Mouse (Mus musculus) liver, embryonic 11.5 days (tissue): ENCODE measurements around the gene Ermard. TPM values are rescaled to one million over a fixed set of nuclear protein-coding genes. Genes with fewer than 3 reads are reported as not detected.

Experiments
- ATAC-seq: fragments of 200-750 bp; cut with Nextera tagmentation; replicated peaks from 2 replicates; pipeline ENCODE4 v1.8.0; 2017; ENCODE audit warnings: moderate number of reproducible peaks, mild to moderate bottlenecking, moderate TSS enrichment, moderate library complexity; ENCODE audit not compliant: low FRiP score
- DNase-seq: peaks from one replicate; pipeline ENCODE4 v3.0.0-alpha.2; 2017; ENCODE audit warnings: low spot score
- H3K27ac ChIP-seq: fragments of 300-500 bp; sonication (generic); 2 replicates; pipeline ENCODE4 v1.5.1; 2014; ENCODE audit warnings: mild to moderate bottlenecking, low read depth, low read length, control low read depth
- H3K27me3 ChIP-seq: fragments of 300-500 bp; sonication (generic); replicated peaks from 2 replicates; pipeline ENCODE4 v1.6.1; 2014; ENCODE audit warnings: low read length, mixed read lengths; ENCODE audit not compliant: control insufficient read depth, insufficient read depth
- H3K36me3 ChIP-seq: fragments of 300-500 bp; sonication (generic); 2 replicates; pipeline ENCODE4 v1.6.1; 2014; ENCODE audit warnings: mild to moderate bottlenecking, low read length, moderate library complexity, mixed read lengths; ENCODE audit not compliant: control insufficient read depth, insufficient read depth
- H3K4me1 ChIP-seq: fragments of 300-500 bp; sonication (generic); replicated peaks from 2 replicates; pipeline ENCODE4 v1.6.1; 2014; ENCODE audit warnings: low read length, mixed read lengths; ENCODE audit not compliant: control insufficient read depth, insufficient read depth
- H3K4me2 ChIP-seq: fragments of 300-500 bp; sonication (generic); 2 replicates; pipeline ENCODE4 v1.6.1; 2014; ENCODE audit warnings: mild to moderate bottlenecking, control low read depth, moderate library complexity
- H3K4me3 ChIP-seq: fragments of 300-500 bp; sonication (generic); 2 replicates; pipeline ENCODE4 v1.5.1; 2014; ENCODE audit warnings: low read depth, low read length, control low read depth
- H3K9ac ChIP-seq: fragments of 300-500 bp; sonication (generic); 2 replicates; pipeline ENCODE4 v1.6.1; 2014; ENCODE audit warnings: low read depth, low read length, control low read depth
- H3K9me3 ChIP-seq: fragments of 300-500 bp; sonication (generic); 2 replicates; pipeline ENCODE4 v1.6.1; 2016; ENCODE audit warnings: low read length, inconsistent platforms, mixed read lengths; ENCODE audit not compliant: control insufficient read depth
- WGBS: fragments of 180-500 bp; shearing (Covaris S2); extraction: QIAGEN DNeasy Blood & Tissue Kit; methylation state at CpG from one replicate; pipeline ENCODE4 v1.1.7; 2014; 5-methylcytosine and 5-hydroxymethylcytosine counted together
- polyA plus RNA-seq: library from polyadenylated mRNA; unstranded; fragments of >200 nt; fragmentation: Nextera tagmentation; extraction: Ambion mirVana; gene quantifications from 2 replicates; pipeline ENCODE4 v1.2.1, GENCODE M21; 2014

The Ermard gene
- polyA plus RNA-seq, 1 experiment from 2014 or later: 73.1 TPM

DNA sequence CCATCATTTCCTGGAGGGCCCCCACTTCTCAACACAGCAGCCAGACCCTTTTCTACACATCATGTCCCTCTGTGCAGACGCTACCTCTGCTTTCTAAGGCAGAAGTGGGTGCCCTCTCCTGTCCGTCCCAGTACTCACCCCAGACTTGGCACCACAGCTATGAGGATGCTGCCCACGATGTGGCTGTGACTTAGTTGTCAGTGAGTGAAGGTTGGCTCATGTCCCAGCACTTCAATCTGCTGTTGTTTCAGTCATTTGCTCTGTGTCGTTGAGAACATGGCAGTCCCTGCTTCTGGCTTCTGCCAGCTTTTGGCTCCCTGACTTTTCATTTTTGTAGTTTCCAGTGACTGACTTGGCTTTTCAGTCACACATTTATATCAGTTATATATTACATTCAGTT is 14.9 kb downstream of the Ermard start:
- Histone ChIP-seq H3K36me3 (peaks cover 3% of the 10 kb centered on the region; the same call in 1 of the 2 replicates), H3K27ac (no peak overlapping the region), H3K4me1 (peaks cover 7% of the 10 kb centered on the region; the same call in 1 of the 2 replicates), H3K4me3 (no peak overlapping the region), H3K27me3 (no peaks in the 10 kb centered on the region), H3K9ac (no peak overlapping the region), H3K4me2 (no peak overlapping the region), H3K9me3 (no peaks in the 10 kb centered on the region)
- ATAC-seq (no peak), DNase-seq (peak; percentile 18)
- WGBS: 77% methylated on average over 4 of the region's 4 CpGs

DNA sequence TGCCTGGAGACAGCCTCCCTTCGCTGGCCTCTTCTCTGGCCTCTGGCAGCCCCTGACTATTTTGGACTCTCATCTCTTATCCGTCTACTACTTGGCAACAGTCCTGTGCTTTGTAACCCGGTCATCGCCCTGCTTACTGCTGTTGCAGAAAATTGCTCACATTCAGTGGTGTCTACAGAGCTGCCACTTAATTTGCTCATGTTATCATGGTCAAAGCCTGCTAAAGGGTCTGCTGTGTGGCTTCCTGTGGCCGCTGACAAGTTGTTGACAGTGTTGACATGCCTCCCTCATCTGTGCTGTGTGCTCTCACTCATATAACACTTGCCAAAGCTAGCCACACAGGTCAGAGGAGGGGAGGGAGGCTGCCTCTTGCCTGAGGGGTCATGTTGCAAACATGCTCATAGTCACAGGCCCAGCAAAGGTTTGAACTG is 17.2 kb downstream of the Ermard start:
- Histone ChIP-seq H3K4me2 (no peak overlapping the region), H3K36me3 (peaks cover 5% of the 10 kb centered on the region), H3K27me3 (no peaks in the 10 kb centered on the region), H3K4me1 (peaks cover 7% of the 10 kb centered on the region; the same call in 1 of the 2 replicates), H3K4me3 (no peak overlapping the region), H3K9me3 (no peaks in the 10 kb centered on the region), H3K9ac (no peak overlapping the region), H3K27ac (peak overlapping the region; percentile 16; the same call in 1 of the 2 replicates)
- 74% methylated on average over 5 of the region's 5 CpGs for WGBS
- DNase-seq (peak; percentile 29), ATAC-seq (peak; percentile 42; the same call in 1 of the 2 replicates)

DNA sequence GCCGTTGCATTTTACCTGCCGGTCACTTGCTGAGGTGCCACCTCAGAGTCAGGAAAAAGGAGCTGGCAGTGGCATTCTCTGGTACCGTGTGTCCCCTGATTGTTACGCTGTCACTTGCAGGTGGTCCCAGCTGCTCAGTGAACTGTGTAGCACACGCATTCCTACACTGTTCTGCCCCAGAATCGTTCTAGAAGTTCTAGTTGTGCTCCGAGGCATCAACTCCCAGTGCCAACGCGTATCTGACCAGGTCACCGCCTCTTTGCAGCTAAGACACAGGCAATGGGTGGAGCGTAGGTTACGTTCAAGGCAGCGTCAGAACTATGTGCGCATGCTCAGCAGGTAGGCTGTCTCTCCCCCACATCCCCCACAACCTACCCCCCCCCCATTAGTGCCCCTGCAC is 18.6 kb downstream of the Ermard start:
- ATAC-seq: no peak
- Histone ChIP-seq H3K27ac (no peak overlapping the region), H3K4me2 (no peak overlapping the region), H3K36me3 (peaks cover 5% of the 10 kb centered on the region), H3K9ac (no peak overlapping the region), H3K4me3 (no peak overlapping the region), H3K4me1 (peaks cover 7% of the 10 kb centered on the region; the same call in 1 of the 2 replicates), H3K9me3 (no peaks in the 10 kb centered on the region), H3K27me3 (no peaks in the 10 kb centered on the region)
- WGBS: 92% methylated on average over 14 of the region's 14 CpGs
- DNase-seq: peak; percentile 11

DNA sequence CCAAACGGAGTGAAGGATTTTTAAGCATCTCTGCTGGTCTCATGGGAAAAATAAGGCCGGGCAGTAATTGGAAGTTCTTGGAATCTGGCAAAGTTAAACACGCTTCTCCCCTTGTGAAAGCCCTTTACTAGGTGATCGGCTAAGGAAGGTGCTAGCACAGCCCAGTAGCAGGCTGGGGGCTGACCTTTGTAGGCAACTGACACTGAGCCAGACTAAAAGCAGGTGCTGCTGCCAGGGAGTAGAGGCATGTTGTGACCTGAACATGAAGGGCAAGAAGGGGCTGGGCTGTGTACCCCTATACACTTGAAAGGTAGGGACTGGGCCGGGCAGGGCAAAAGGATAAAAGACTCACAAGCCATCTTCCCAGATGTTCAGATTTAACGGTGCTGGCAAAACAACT is 19.3 kb downstream of the Ermard start:
- WGBS: 89% methylated on average over 6 of the region's 6 CpGs
- Histone ChIP-seq H3K9me3 (no peaks in the 10 kb centered on the region), H3K27ac (no peak overlapping the region), H3K9ac (no peak overlapping the region), H3K4me1 (peaks cover 7% of the 10 kb centered on the region; the same call in 1 of the 2 replicates), H3K4me2 (no peak overlapping the region), H3K27me3 (no peaks in the 10 kb centered on the region), H3K4me3 (no peak overlapping the region), H3K36me3 (peaks cover 5% of the 10 kb centered on the region)
- DNase-seq (peak; percentile 24), ATAC-seq (no peak)

DNA sequence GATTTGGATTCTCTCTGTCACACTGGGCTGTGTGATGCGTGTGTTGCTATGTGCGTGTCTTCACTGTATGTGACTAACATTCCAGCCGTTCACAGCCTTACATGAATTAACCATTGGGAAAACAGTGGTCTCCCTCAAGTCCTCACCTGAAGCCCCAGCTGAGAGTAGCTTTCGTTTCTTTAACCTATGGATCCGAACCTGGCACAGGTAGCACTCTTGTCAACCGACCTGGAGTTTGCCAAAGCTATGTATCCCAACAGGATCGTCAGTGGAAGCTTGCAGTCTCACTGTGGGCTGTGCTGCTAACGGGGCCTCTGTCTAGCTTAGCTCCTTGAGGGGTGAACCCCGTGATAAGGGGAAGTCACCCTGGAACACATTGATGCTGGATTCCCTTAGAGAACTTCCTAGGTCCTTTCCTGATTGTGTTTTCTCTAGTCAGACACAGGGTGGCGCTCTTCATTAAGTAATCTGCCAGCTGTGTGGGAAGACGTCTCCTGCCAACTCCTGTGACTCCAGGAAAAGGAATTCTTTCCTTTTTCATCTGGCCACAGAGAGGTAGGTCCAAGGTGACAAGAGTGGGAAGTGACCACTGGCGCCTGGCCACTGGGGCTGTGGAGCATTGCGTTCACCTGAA is 24.5 kb downstream of the Ermard start:
- DNase-seq (no peak), ATAC-seq (peak; percentile 13)
- H3K4me3 ChIP-seq: no peak overlapping the region
- H3K4me2 ChIP-seq: 0 out of 2 replicates have a peak overlapping the region, but pooled peaks have one; percentile 5
- no peak overlapping the region for H3K9ac ChIP-seq
- H3K27me3 ChIP-seq: no peaks in the 10 kb centered on the region
- H3K36me3 ChIP-seq: peaks cover 2% of the 10 kb centered on the region
- no peaks in the 10 kb centered on the region for H3K9me3 ChIP-seq
- peaks cover 6% of the 10 kb centered on the region; the same call in 1 of the 2 replicates for H3K4me1 ChIP-seq
- H3K27ac ChIP-seq: no peak overlapping the region
- whole genome bisulfite sequencing: 42% methylated on average over 13 of the region's 13 CpGs

DNA sequence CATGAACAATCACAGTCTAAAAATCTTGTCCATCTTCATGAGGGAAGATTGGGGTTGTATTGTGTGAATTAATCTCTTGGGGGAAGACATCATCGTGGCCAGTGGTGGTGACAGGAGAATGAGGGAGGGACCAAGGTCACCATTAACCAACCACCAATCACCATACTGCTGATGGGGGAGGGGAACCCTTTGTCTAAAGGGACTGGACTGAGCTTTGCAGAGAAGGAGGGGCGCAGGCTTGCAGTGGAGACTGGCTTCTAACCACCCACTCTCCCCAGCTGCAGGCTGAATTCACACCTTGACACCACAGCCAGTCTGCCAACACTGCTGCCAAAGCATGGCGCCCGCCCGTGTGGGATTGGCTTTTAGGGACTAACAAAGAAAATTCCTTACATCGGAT is 25.1 kb downstream of the Ermard start:
- no peak overlapping the region for H3K27ac ChIP-seq
- 0 out of 2 replicates have a peak overlapping the region, but pooled peaks have one; percentile 5 for H3K4me2 ChIP-seq
- no peaks in the 10 kb centered on the region for H3K27me3 ChIP-seq
- peaks cover 2% of the 10 kb centered on the region for H3K36me3 ChIP-seq
- H3K4me3 ChIP-seq: no peak overlapping the region
- no peak overlapping the region for H3K9ac ChIP-seq
- ATAC-seq (no peak; the same call in 1 of the 2 replicates), DNase-seq (no peak)
- 55% methylated on average over 6 of the region's 6 CpGs for whole genome bisulfite sequencing
- no peaks in the 10 kb centered on the region for H3K9me3 ChIP-seq
- peaks cover 6% of the 10 kb centered on the region; the same call in 1 of the 2 replicates for H3K4me1 ChIP-seq

DNA sequence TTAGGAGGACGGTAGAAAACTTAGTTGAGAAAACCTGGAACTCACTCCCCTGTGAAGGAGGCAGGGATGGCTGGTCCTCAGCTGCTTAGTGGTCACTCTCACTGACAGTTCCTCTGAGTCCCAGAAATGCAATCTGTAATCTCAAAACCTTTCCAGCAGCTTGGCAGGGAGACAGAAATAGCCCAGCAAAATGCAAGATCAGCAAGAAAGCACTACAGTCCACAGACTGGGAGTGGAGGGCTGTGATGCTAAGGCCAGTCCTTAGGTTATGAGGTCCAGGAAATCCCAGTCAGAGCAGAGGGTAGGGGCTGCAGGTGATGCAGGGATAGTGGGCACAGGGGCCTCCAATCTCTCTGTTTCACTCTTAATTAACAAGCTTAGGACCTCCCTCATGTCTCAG is 25.9 kb downstream of the Ermard start:
- Histone ChIP-seq H3K36me3 (peaks cover 2% of the 10 kb centered on the region), H3K4me1 (peaks cover 6% of the 10 kb centered on the region; the same call in 1 of the 2 replicates), H3K4me2 (no peak overlapping the region), H3K9ac (no peak overlapping the region), H3K27ac (no peak overlapping the region), H3K4me3 (no peak overlapping the region), H3K9me3 (no peaks in the 10 kb centered on the region), H3K27me3 (no peaks in the 10 kb centered on the region)
- no peak for ATAC-seq
- 73% methylated on average over 1 of the region's 1 CpGs for WGBS
- DNase-seq: no peak

DNA sequence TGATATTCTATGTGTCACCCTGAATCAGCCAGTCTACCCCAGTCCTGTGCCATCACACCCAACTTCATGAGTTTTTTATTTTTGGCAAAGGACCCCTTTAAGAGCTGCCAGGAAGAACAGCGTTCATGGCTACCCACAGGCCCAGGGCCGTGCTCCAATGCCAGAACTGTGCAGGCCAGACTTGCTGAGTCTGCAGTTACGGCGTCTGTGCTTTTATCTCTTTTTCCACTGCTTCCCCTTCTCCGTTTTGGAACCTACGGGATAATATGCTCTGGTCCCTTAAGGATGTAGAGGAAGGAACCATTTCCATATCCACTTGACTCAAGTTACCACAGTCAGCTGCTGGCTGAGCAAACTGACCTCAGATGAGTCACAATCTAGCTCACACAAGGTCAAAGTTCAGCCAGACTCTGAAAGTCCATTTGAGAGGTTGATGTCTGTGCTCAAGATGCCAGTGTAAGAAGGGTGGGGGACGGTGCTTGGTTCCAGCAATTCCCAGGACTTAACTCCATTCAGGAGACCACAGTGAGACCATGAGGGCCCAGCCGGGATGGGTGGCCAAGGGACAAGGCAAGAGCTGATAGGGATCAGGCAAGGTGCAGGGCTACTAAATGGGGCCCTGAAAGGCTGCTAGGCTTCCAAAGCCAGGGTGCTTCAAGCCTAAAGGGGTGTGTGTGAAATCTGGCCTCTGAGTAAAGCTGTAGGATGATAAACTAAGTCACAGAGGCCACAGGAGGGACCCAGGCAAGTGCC is 27.2 kb downstream of the Ermard start:
- Histone ChIP-seq H3K36me3 (no peaks in the 10 kb centered on the region; the same call in 1 of the 2 replicates), H3K4me2 (no peak overlapping the region), H3K27ac (no peak overlapping the region), H3K4me3 (no peak overlapping the region), H3K9me3 (no peaks in the 10 kb centered on the region), H3K4me1 (peaks cover 6% of the 10 kb centered on the region; the same call in 1 of the 2 replicates), H3K27me3 (no peaks in the 10 kb centered on the region), H3K9ac (no peak overlapping the region)
- no peak for DNase-seq
- ATAC-seq: peak; percentile 27; the same call in 1 of the 2 replicates
- 47% methylated on average over 8 of the region's 8 CpGs for WGBS
